Mouse (Mus musculus): ENCODE results near the gene Ptgis. TPM values are rescaled to one million over a fixed set of nuclear protein-coding genes. Genes with fewer than 3 reads are reported as not detected.

Ptgis gene
- polyA plus RNA-seq (2014; fragmentation: Nextera tagmentation; extraction: Ambion mirVana): 9.4 and 11.2 TPM in 2 replicates

GRCm38 (mm10) chr2:167240008-167240964 is at the start of gene Ptgis:
TSS of gene Ptgis (minus strand) at chr2:167240604.
- no peaks in the 10 kb centered on the region for H3K9me3 ChIP-seq (ENCODE audit: control insufficient read depth, low read length)
- peak; percentile 96 for DNase-seq (ENCODE audit: low spot score, missing footprints)
- peak within 1 kb of the TSS; percentile 80 for H3K4me2 ChIP-seq
- no peak within 1 kb of the TSS for H3K27ac ChIP-seq (ENCODE audit: low read depth, low read length)
- H3K27me3 ChIP-seq (ENCODE audit: control insufficient read depth, insufficient read depth, low read length): no peaks in the 10 kb centered on the region
- peaks cover 4% of the 10 kb centered on the region; the same call in 1 of the 2 replicates for H3K4me1 ChIP-seq (ENCODE audit: control insufficient read depth, insufficient read depth, low read length)
- H3K9ac ChIP-seq (ENCODE audit: low read length): peak within 1 kb of the TSS; percentile 65
- no peaks in the 10 kb centered on the region for H3K36me3 ChIP-seq (ENCODE audit: control insufficient read depth, insufficient read depth, low read length)
- 2% methylated on average over 42 of the region's 45 CpGs for WGBS
- peak within 1 kb of the TSS; percentile 46 for H3K4me3 ChIP-seq (ENCODE audit: low read depth, low read length)
- ATAC-seq (ENCODE audit: low FRiP score): peak; percentile 70

- Histone ChIP-seq H3K9me3 (ENCODE audit: control insufficient read depth, low read length) (no peaks in the 10 kb centered on the region), H3K36me3 (ENCODE audit: control insufficient read depth, insufficient read depth, low read length) (no peaks in the 10 kb centered on the region), H3K4me3 (ENCODE audit: low read depth, low read length) (no peak overlapping the region), H3K4me2 (no peak overlapping the region), H3K27me3 (ENCODE audit: control insufficient read depth, insufficient read depth, low read length) (no peaks in the 10 kb centered on the region), H3K4me1 (ENCODE audit: control insufficient read depth, insufficient read depth, low read length) (no peaks in the 10 kb centered on the region), H3K27ac (ENCODE audit: low read depth, low read length) (no peak overlapping the region), H3K9ac (ENCODE audit: low read length) (no peak overlapping the region)
- no peak for ATAC-seq (ENCODE audit: low FRiP score)
- no peak for DNase-seq (ENCODE audit: low spot score, missing footprints)
- WGBS: 94% methylated on average over 13 of the region's 13 CpGs
Measured at GRCm38 (mm10) chr2:167281461-167281860, 41.1 kb upstream of the Ptgis start.

- Histone ChIP-seq H3K36me3 (ENCODE audit: control insufficient read depth, insufficient read depth, low read length) (no peaks in the 10 kb centered on the region), H3K9ac (ENCODE audit: low read length) (no peak overlapping the region), H3K27me3 (ENCODE audit: control insufficient read depth, insufficient read depth, low read length) (no peaks in the 10 kb centered on the region), H3K4me3 (ENCODE audit: low read depth, low read length) (no peak overlapping the region), H3K4me2 (no peak overlapping the region), H3K9me3 (ENCODE audit: control insufficient read depth, low read length) (no peaks in the 10 kb centered on the region), H3K4me1 (ENCODE audit: control insufficient read depth, insufficient read depth, low read length) (no peaks in the 10 kb centered on the region), H3K27ac (ENCODE audit: low read depth, low read length) (no peak overlapping the region)
- 83% methylated on average over 4 of the region's 4 CpGs for WGBS
- no peak for DNase-seq (ENCODE audit: low spot score, missing footprints)
- ATAC-seq (ENCODE audit: low FRiP score): peak; percentile 4; the same call in 1 of the 2 replicates
Measured at GRCm38 (mm10) chr2:167280986-167281310, 40.5 kb upstream of the Ptgis start.

- Histone ChIP-seq H3K4me2 (no peak overlapping the region), H3K36me3 (ENCODE audit: control insufficient read depth, insufficient read depth, low read length) (no peaks in the 10 kb centered on the region), H3K27ac (ENCODE audit: low read depth, low read length) (no peak overlapping the region), H3K4me3 (ENCODE audit: low read depth, low read length) (no peak overlapping the region), H3K9ac (ENCODE audit: low read length) (no peak overlapping the region), H3K27me3 (ENCODE audit: control insufficient read depth, insufficient read depth, low read length) (no peaks in the 10 kb centered on the region), H3K9me3 (ENCODE audit: control insufficient read depth, low read length) (no peaks in the 10 kb centered on the region), H3K4me1 (ENCODE audit: control insufficient read depth, insufficient read depth, low read length) (no peaks in the 10 kb centered on the region)
- DNase-seq (ENCODE audit: low spot score, missing footprints) (peak; percentile 94), ATAC-seq (ENCODE audit: low FRiP score) (peak; percentile 66; the same call in 1 of the 2 replicates)
- WGBS: 47% methylated on average over 26 of the region's 26 CpGs
Measured at GRCm38 (mm10) chr2:167280090-167280985, 39.9 kb upstream of the Ptgis start.

- DNase-seq (ENCODE audit: low spot score, missing footprints) (peak; percentile 91), ATAC-seq (ENCODE audit: low FRiP score) (peak; percentile 59)
- no peak overlapping the region for H3K4me2 ChIP-seq
- no peaks in the 10 kb centered on the region for H3K4me1 ChIP-seq (ENCODE audit: control insufficient read depth, insufficient read depth, low read length)
- 59% methylated on average over 17 of the region's 17 CpGs for WGBS
- H3K36me3 ChIP-seq (ENCODE audit: control insufficient read depth, insufficient read depth, low read length): no peaks in the 10 kb centered on the region
- H3K27ac ChIP-seq (ENCODE audit: low read depth, low read length): no peak overlapping the region
- no peaks in the 10 kb centered on the region for H3K9me3 ChIP-seq (ENCODE audit: control insufficient read depth, low read length)
- H3K9ac ChIP-seq (ENCODE audit: low read length): no peak overlapping the region
- H3K27me3 ChIP-seq (ENCODE audit: control insufficient read depth, insufficient read depth, low read length): no peaks in the 10 kb centered on the region
- H3K4me3 ChIP-seq (ENCODE audit: low read depth, low read length): no peak overlapping the region
Measured at GRCm38 (mm10) chr2:167278751-167279526, 38.5 kb upstream of the Ptgis start.

- no peaks in the 10 kb centered on the region for H3K4me1 ChIP-seq (ENCODE audit: control insufficient read depth, insufficient read depth, low read length)
- no peaks in the 10 kb centered on the region for H3K36me3 ChIP-seq (ENCODE audit: control insufficient read depth, insufficient read depth, low read length)
- WGBS: 88% methylated on average over 7 of the region's 7 CpGs
- DNase-seq (ENCODE audit: low spot score, missing footprints): no peak
- H3K27me3 ChIP-seq (ENCODE audit: control insufficient read depth, insufficient read depth, low read length): no peaks in the 10 kb centered on the region
- no peak for ATAC-seq (ENCODE audit: low FRiP score)
- no peak overlapping the region for H3K9ac ChIP-seq (ENCODE audit: low read length)
- no peak overlapping the region for H3K4me2 ChIP-seq
- H3K27ac ChIP-seq (ENCODE audit: low read depth, low read length): no peak overlapping the region
- no peak overlapping the region for H3K4me3 ChIP-seq (ENCODE audit: low read depth, low read length)
- no peaks in the 10 kb centered on the region for H3K9me3 ChIP-seq (ENCODE audit: control insufficient read depth, low read length)
Measured at GRCm38 (mm10) chr2:167278011-167278410, 37.6 kb upstream of the Ptgis start.

GRCm38 (mm10) chr2:167277026-167277425 is 36.6 kb upstream of the Ptgis start:
- no peak overlapping the region for H3K27ac ChIP-seq (ENCODE audit: low read depth, low read length)
- no peaks in the 10 kb centered on the region for H3K4me1 ChIP-seq (ENCODE audit: control insufficient read depth, insufficient read depth, low read length)
- H3K4me2 ChIP-seq: no peak overlapping the region
- no peaks in the 10 kb centered on the region for H3K36me3 ChIP-seq (ENCODE audit: control insufficient read depth, insufficient read depth, low read length)
- WGBS: 76% methylated on average over 13 of the region's 13 CpGs
- H3K9ac ChIP-seq (ENCODE audit: low read length): no peak overlapping the region
- ATAC-seq (ENCODE audit: low FRiP score): no peak
- no peak for DNase-seq (ENCODE audit: low spot score, missing footprints)
- no peaks in the 10 kb centered on the region for H3K9me3 ChIP-seq (ENCODE audit: control insufficient read depth, low read length)
- H3K4me3 ChIP-seq (ENCODE audit: low read depth, low read length): no peak overlapping the region
- no peaks in the 10 kb centered on the region for H3K27me3 ChIP-seq (ENCODE audit: control insufficient read depth, insufficient read depth, low read length)

GRCm38 (mm10) chr2:167275856-167276255 is 35.5 kb upstream of the Ptgis start:
- WGBS: 89% methylated on average over 10 of the region's 10 CpGs
- no peaks in the 10 kb centered on the region for H3K4me1 ChIP-seq (ENCODE audit: control insufficient read depth, insufficient read depth, low read length)
- no peaks in the 10 kb centered on the region for H3K9me3 ChIP-seq (ENCODE audit: control insufficient read depth, low read length)
- H3K27ac ChIP-seq (ENCODE audit: low read depth, low read length): no peak overlapping the region
- ATAC-seq (ENCODE audit: low FRiP score) (no peak), DNase-seq (ENCODE audit: low spot score, missing footprints) (no peak)
- H3K36me3 ChIP-seq (ENCODE audit: control insufficient read depth, insufficient read depth, low read length): no peaks in the 10 kb centered on the region
- no peak overlapping the region for H3K4me3 ChIP-seq (ENCODE audit: low read depth, low read length)
- H3K4me2 ChIP-seq: no peak overlapping the region
- H3K27me3 ChIP-seq (ENCODE audit: control insufficient read depth, insufficient read depth, low read length): no peaks in the 10 kb centered on the region
- no peak overlapping the region for H3K9ac ChIP-seq (ENCODE audit: low read length)

Data from midbrain, embryonic 11.5 days (tissue).